Mouse (Mus musculus): ENCODE measurements around the gene Ctdsp2. TPM values are rescaled to one million over a fixed set of nuclear protein-coding genes. Genes with fewer than 3 reads are reported as not detected.

Ctdsp2 gene
- polyA plus RNA-seq, 1 experiment from 2014 or later: 70.5 TPM

DNA sequence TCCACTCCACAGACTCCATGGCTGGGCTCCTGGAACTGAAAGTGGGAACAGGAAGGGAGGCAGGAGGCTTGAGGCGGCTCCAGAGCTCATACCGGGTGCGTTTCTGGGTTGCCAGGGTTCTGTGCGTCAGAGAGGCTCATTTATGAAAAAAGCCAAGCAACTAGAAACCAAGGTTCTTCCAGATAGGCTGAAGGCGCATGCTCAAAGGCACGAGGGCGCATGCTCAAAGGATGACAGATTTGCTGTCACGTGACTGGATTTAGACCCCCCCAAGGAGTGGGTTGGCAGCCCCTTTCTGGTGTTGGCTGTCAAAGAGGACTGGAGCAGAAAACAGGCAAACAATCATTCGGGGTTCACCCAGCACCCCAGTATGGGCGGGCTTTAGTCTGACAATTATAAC, 16.8 kb upstream of the Ctdsp2 start:
- H3K4me3 ChIP-seq (ENCODE audit: low read length): no peak overlapping the region
- H3K4me2 ChIP-seq (replicated peaks; ENCODE audit: low read depth, low read length): no peak overlapping the region; the same call in 1 of the 2 replicates
- H3K4me1 ChIP-seq (ENCODE audit: insufficient read depth, low read length): peaks cover 35% of the 10 kb centered on the region
- no peaks in the 10 kb centered on the region for H3K36me3 ChIP-seq (ENCODE audit: insufficient read depth, low read length)
- H3K27me3 ChIP-seq (ENCODE audit: insufficient read depth, low read length): no peaks in the 10 kb centered on the region
- 51% methylated on average over 10 of the region's 10 CpGs for WGBS
- no peak overlapping the region for H3K9ac ChIP-seq (replicated peaks; ENCODE audit: low read length)
- 0 out of 2 replicates have a peak, but pooled peaks have one; percentile 22 for ATAC-seq (ENCODE audit: low FRiP score, low TSS enrichment)
- peak overlapping the region; percentile 91 for H3K27ac ChIP-seq (ENCODE audit: low read length)
- no peaks in the 10 kb centered on the region for H3K9me3 ChIP-seq (ENCODE audit: low read length)

GRCm38 (mm10) chr10:126962271-126962965, 16.1 kb upstream of the Ctdsp2 start:
- peaks cover 31% of the 10 kb centered on the region for H3K4me1 ChIP-seq (ENCODE audit: insufficient read depth, low read length)
- H3K9me3 ChIP-seq (ENCODE audit: low read length): no peaks in the 10 kb centered on the region
- H3K36me3 ChIP-seq (ENCODE audit: insufficient read depth, low read length): no peaks in the 10 kb centered on the region
- H3K27ac ChIP-seq (ENCODE audit: low read length): peak overlapping the region; percentile 91
- 21% methylated on average over 15 of the region's 15 CpGs for WGBS
- H3K4me2 ChIP-seq (replicated peaks; ENCODE audit: low read depth, low read length): peak overlapping the region; percentile 21; the same call in 1 of the 2 replicates
- no peak overlapping the region; the same call in 1 of the 2 replicates for H3K9ac ChIP-seq (replicated peaks; ENCODE audit: low read length)
- H3K27me3 ChIP-seq (ENCODE audit: insufficient read depth, low read length): no peaks in the 10 kb centered on the region
- H3K4me3 ChIP-seq (ENCODE audit: low read length): no peak overlapping the region
- ATAC-seq (ENCODE audit: low FRiP score, low TSS enrichment): peak; percentile 90

- H3K4me1 ChIP-seq (ENCODE audit: insufficient read depth, low read length): peaks cover 26% of the 10 kb centered on the region
- H3K9me3 ChIP-seq (ENCODE audit: low read length): no peaks in the 10 kb centered on the region
- H3K27ac ChIP-seq (ENCODE audit: low read length): peak overlapping the region; percentile 91
- 10% methylated on average over 6 of the region's 6 CpGs for WGBS
- no peak for ATAC-seq (ENCODE audit: low FRiP score, low TSS enrichment)
- H3K4me2 ChIP-seq (replicated peaks; ENCODE audit: low read depth, low read length): peak overlapping the region; percentile 19
- H3K36me3 ChIP-seq (ENCODE audit: insufficient read depth, low read length): no peaks in the 10 kb centered on the region
- no peaks in the 10 kb centered on the region for H3K27me3 ChIP-seq (ENCODE audit: insufficient read depth, low read length)
- no peak overlapping the region for H3K4me3 ChIP-seq (ENCODE audit: low read length)
- no peak overlapping the region for H3K9ac ChIP-seq (replicated peaks; ENCODE audit: low read length)
Measured at GRCm38 (mm10) chr10:126962966-126963330, 15.6 kb upstream of the Ctdsp2 start.

DNA sequence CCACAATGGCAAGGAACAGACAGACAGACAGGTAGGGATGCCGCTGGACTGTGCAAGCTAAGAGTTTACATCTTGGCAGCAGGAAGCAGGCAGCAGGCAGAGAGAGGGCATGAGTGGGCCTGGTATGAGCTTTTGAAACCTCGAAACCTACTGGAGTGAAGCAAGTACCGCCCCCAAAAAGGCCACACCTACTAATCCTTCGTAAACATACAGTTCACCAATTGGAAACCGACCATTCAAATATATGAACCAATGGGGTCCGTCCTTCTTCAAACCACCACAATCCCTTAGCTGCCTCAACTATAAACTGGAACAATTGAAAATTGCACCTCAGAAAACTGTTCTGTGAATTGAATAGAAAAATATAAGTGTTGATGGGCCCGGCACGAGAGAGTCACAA, 14.7 kb upstream of the Ctdsp2 start:
- Histone ChIP-seq H3K9me3 (ENCODE audit: low read length) (no peaks in the 10 kb centered on the region), H3K4me3 (ENCODE audit: low read length) (no peak overlapping the region), H3K27ac (ENCODE audit: low read length) (peak overlapping the region; percentile 91; the same call in 1 of the 2 replicates), H3K36me3 (ENCODE audit: insufficient read depth, low read length) (no peaks in the 10 kb centered on the region), H3K9ac (replicated peaks; ENCODE audit: low read length) (no peak overlapping the region), H3K4me1 (ENCODE audit: insufficient read depth, low read length) (peaks cover 30% of the 10 kb centered on the region), H3K27me3 (ENCODE audit: insufficient read depth, low read length) (no peaks in the 10 kb centered on the region), H3K4me2 (replicated peaks; ENCODE audit: low read depth, low read length) (no peak overlapping the region)
- no peak for ATAC-seq (ENCODE audit: low FRiP score, low TSS enrichment)
- 87% methylated on average over 8 of the region's 8 CpGs for WGBS

DNA sequence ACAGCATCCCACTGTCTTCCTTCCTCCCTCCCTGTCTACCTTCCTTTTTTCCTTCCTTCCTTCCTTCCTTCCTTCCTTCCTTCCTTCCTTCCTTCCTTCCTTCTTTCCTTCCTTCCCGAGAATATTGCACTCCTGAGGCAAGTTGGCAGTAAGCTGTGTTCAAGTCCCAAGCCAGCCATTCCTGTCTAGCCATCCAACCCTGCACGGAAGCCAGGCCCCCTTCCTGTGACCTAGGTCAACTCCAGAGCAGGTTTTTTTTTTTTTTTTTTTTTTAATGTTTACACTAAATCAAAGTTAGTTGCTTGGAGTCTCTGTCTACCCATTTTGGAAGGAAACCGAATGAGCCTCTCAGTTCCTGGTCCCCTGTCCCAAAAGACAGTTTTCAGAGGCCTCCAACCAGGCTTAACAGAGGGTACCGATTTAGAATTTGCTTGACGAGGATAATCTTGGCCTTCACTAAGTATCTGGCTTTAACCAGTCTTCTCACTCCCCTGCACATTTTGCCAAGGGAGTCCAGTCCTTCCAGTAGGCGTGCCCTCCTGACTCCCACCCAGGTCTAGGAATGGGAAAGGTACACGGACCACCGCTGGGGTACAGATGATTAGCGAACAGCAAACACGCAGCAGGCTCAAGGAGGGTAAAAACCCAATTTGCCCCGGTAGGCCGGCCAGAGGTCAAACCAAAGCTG, 7.0 kb upstream of the Ctdsp2 start:
- Histone ChIP-seq H3K9me3 (ENCODE audit: low read length) (no peaks in the 10 kb centered on the region), H3K36me3 (ENCODE audit: insufficient read depth, low read length) (no peaks in the 10 kb centered on the region), H3K4me3 (ENCODE audit: low read length) (peak overlapping the region; percentile 2; the same call in 1 of the 2 replicates), H3K4me1 (ENCODE audit: insufficient read depth, low read length) (peaks cover 40% of the 10 kb centered on the region), H3K27me3 (ENCODE audit: insufficient read depth, low read length) (no peaks in the 10 kb centered on the region), H3K4me2 (replicated peaks; ENCODE audit: low read depth, low read length) (peak overlapping the region; percentile 41), H3K9ac (replicated peaks; ENCODE audit: low read length) (peak overlapping the region; percentile 23; the same call in 1 of the 2 replicates), H3K27ac (ENCODE audit: low read length) (peak overlapping the region; percentile 91)
- WGBS: 6% methylated on average over 12 of the region's 12 CpGs
- ATAC-seq (ENCODE audit: low FRiP score, low TSS enrichment): peak; percentile 60

DNA sequence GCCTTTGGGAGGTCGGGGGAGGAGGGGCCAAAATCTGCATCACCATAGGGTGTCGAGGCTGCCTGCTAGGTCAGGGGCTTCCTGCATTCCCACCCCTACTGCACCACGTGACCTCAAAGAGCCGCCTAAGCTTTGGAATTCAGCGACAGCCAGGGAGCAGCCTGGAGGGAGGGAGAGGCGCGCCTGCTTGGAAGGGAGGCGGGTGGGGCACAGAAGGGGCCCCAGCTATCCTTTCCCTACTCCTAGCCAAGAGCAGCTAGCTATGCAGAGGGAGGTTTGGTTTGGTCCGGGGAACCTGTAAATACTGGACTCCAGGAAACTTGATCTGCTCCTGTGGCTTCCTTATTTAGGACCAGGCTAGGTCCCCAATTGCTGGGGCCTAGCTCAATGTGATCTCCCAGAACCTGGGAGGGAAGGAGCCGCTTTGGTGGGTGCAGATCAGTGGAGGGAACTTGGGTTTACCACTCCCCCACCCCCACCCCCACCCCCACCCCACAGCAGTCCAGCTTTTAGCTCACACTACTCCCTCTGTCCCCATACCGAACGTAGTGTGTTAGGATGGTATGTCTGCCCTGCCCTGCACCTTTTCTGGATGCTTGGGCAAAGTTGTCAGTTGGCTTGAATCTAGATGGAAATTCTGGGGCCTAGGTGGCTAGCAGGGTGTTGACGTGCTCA, 6.3 kb upstream of the Ctdsp2 start:
- WGBS: 9% methylated on average over 13 of the region's 13 CpGs
- peak overlapping the region; percentile 2; the same call in 1 of the 2 replicates for H3K4me3 ChIP-seq (ENCODE audit: low read length)

DNA sequence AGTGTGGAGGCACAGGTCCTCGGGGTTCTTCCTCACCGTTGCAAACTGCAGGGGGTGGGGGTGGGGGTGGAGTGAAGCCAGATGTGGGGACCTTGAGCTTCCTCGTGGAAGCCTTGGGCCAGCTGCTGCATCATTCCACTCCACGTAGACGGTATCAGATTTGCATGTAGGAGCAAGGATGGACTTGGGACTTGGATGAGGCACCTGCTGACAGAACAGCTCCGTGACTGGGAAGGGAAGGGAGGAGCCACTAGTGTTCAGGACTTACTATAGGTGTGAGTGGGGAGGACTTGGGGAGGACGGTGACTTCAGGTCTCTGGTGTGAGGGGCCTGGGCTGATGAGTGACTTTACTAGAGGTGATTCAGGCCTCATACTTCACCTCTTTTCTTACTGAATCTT, 5.5 kb upstream of the Ctdsp2 start:
- no peak overlapping the region for H3K4me3 ChIP-seq (ENCODE audit: low read length)
- ATAC-seq (ENCODE audit: low FRiP score, low TSS enrichment): no peak
- no peaks in the 10 kb centered on the region for H3K36me3 ChIP-seq (ENCODE audit: insufficient read depth, low read length)
- H3K9ac ChIP-seq (replicated peaks; ENCODE audit: low read length): no peak overlapping the region
- H3K4me2 ChIP-seq (replicated peaks; ENCODE audit: low read depth, low read length): no peak overlapping the region
- WGBS: 37% methylated on average over 7 of the region's 7 CpGs
- H3K9me3 ChIP-seq (ENCODE audit: low read length): no peaks in the 10 kb centered on the region
- H3K27me3 ChIP-seq (ENCODE audit: insufficient read depth, low read length): no peaks in the 10 kb centered on the region
- peaks cover 54% of the 10 kb centered on the region for H3K4me1 ChIP-seq (ENCODE audit: insufficient read depth, low read length)
- peak overlapping the region; percentile 91 for H3K27ac ChIP-seq (ENCODE audit: low read length)

More for the DNA sequence above, 6.3 kb upstream of the Ctdsp2 start:
- Histone ChIP-seq H3K9me3 (ENCODE audit: low read length) (no peaks in the 10 kb centered on the region), H3K36me3 (ENCODE audit: insufficient read depth, low read length) (no peaks in the 10 kb centered on the region), H3K27ac (ENCODE audit: low read length) (peak overlapping the region; percentile 91), H3K4me1 (ENCODE audit: insufficient read depth, low read length) (peaks cover 47% of the 10 kb centered on the region), H3K9ac (replicated peaks; ENCODE audit: low read length) (peak overlapping the region; percentile 51; the same call in 1 of the 2 replicates), H3K27me3 (ENCODE audit: insufficient read depth, low read length) (no peaks in the 10 kb centered on the region), H3K4me2 (replicated peaks; ENCODE audit: low read depth, low read length) (peak overlapping the region; percentile 41)
- peak; percentile 92 for ATAC-seq (ENCODE audit: low FRiP score, low TSS enrichment)

GRCm38 (mm10) chr10:126975706-126976105, 2.8 kb upstream of the Ctdsp2 start:
- no peak for ATAC-seq (ENCODE audit: low FRiP score, low TSS enrichment)
- H3K9ac ChIP-seq (replicated peaks; ENCODE audit: low read length): no peak overlapping the region
- H3K4me1 ChIP-seq (ENCODE audit: insufficient read depth, low read length): peaks cover 48% of the 10 kb centered on the region
- H3K27ac ChIP-seq (ENCODE audit: low read length): no peak overlapping the region
- no peak overlapping the region for H3K4me2 ChIP-seq (replicated peaks; ENCODE audit: low read depth, low read length)
- H3K27me3 ChIP-seq (ENCODE audit: insufficient read depth, low read length): no peaks in the 10 kb centered on the region
- WGBS: 88% methylated on average over 6 of the region's 6 CpGs
- H3K4me3 ChIP-seq (ENCODE audit: low read length): no peak overlapping the region
- no peaks in the 10 kb centered on the region for H3K9me3 ChIP-seq (ENCODE audit: low read length)
- H3K36me3 ChIP-seq (ENCODE audit: insufficient read depth, low read length): no peaks in the 10 kb centered on the region

- WGBS: 20% methylated on average over 4 of the region's 4 CpGs
- peaks cover 48% of the 10 kb centered on the region for H3K4me1 ChIP-seq (ENCODE audit: insufficient read depth, low read length)
Measured at GRCm38 (mm10) chr10:126977076-126977475, 1.4 kb upstream of the Ctdsp2 start.

More at GRCm38 (mm10) chr10:126977076-126977475, 1.4 kb upstream of the Ctdsp2 start:
- Histone ChIP-seq H3K9ac (replicated peaks; ENCODE audit: low read length) (no peak overlapping the region), H3K27me3 (ENCODE audit: insufficient read depth, low read length) (no peaks in the 10 kb centered on the region), H3K36me3 (ENCODE audit: insufficient read depth, low read length) (no peaks in the 10 kb centered on the region), H3K27ac (ENCODE audit: low read length) (0 out of 2 replicates have a peak overlapping the region, but pooled peaks have one; percentile 1), H3K4me3 (ENCODE audit: low read length) (no peak overlapping the region), H3K4me2 (replicated peaks; ENCODE audit: low read depth, low read length) (no peak overlapping the region), H3K9me3 (ENCODE audit: low read length) (no peaks in the 10 kb centered on the region)
- no peak for ATAC-seq (ENCODE audit: low FRiP score, low TSS enrichment)
